Mouse (Mus musculus) forebrain, embryonic 12.5 days (tissue): ENCODE measurements at regions not wholly inside any gene's neighbourhood (a gene's known extent, or its start where the extent isn't known, plus 50 kb on each side); places are given as distances from the start of the nearest gene placed in this dataset.

Experiments
- ATAC-seq: fragments of 200-750 bp; cut with Nextera tagmentation; 2 replicates; pipeline ENCODE4 v1.8.0; 2017; ENCODE audit warnings: moderate TSS enrichment; ENCODE audit not compliant: low FRiP score
- H3K27ac ChIP-seq: fragments of 300-500 bp; sonication (generic); 2 replicates; pipeline ENCODE4 v1.5.1; 2016; ENCODE audit warnings: mild to moderate bottlenecking
- H3K27me3 ChIP-seq: fragments of 300-500 bp; sonication (generic); 2 replicates; pipeline ENCODE4 v1.6.1; 2016; ENCODE audit warnings: mild to moderate bottlenecking
- H3K36me3 ChIP-seq: fragments of 300-500 bp; sonication (generic); replicated peaks from 2 replicates; pipeline ENCODE4 v1.6.1; 2016; ENCODE audit warnings: mild to moderate bottlenecking
- H3K4me1 ChIP-seq: fragments of 300-500 bp; sonication (generic); 2 replicates; pipeline ENCODE4 v1.6.1; 2016
- H3K4me2 ChIP-seq: fragments of 300-500 bp; sonication (generic); 2 replicates; pipeline ENCODE4 v1.6.1; 2016; ENCODE audit warnings: mild to moderate bottlenecking, moderate library complexity
- H3K4me3 ChIP-seq: fragments of 300-500 bp; sonication (generic); replicated peaks from 2 replicates; pipeline ENCODE4 v1.5.1; 2016; ENCODE audit warnings: mild to moderate bottlenecking
- H3K9ac ChIP-seq: fragments of 300-500 bp; sonication (generic); 2 replicates; pipeline ENCODE4 v1.6.1; 2016; ENCODE audit warnings: mild to moderate bottlenecking
- H3K9me3 ChIP-seq: fragments of 300-500 bp; sonication (generic); 2 replicates; pipeline ENCODE4 v1.6.1; 2016
- WGBS: fragments of 180-500 bp; shearing (Covaris S2); methylation state at CpG from one replicate; pipeline ENCODE4 v1.1.7; 2016; 5-methylcytosine and 5-hydroxymethylcytosine counted together

- no peak overlapping the region for H3K9ac ChIP-seq
- no peak overlapping the region for H3K4me3 ChIP-seq
- H3K27me3 ChIP-seq: peaks cover 29% of the 10 kb centered on the region
- H3K4me1 ChIP-seq: no peaks in the 10 kb centered on the region; the same call in 1 of the 2 replicates
- no peaks in the 10 kb centered on the region for H3K9me3 ChIP-seq
- H3K27ac ChIP-seq: no peak overlapping the region
- H3K4me2 ChIP-seq: no peak overlapping the region
- WGBS: 58% methylated on average over 4 of the region's 4 CpGs
- no peak for ATAC-seq
- no peaks in the 10 kb centered on the region for H3K36me3 ChIP-seq
Measured at GRCm38 (mm10) chr5:111789904-111790303, 56.2 kb downstream of the Gm26897 start.

GRCm38 (mm10) chr5:111790527-111790926 is 56.8 kb downstream of the Gm26897 start:
- no peaks in the 10 kb centered on the region for H3K9me3 ChIP-seq
- peaks cover 30% of the 10 kb centered on the region for H3K27me3 ChIP-seq
- H3K4me2 ChIP-seq: no peak overlapping the region
- WGBS: 74% methylated on average over 9 of the region's 9 CpGs
- no peaks in the 10 kb centered on the region; the same call in 1 of the 2 replicates for H3K4me1 ChIP-seq
- ATAC-seq: no peak
- H3K27ac ChIP-seq: no peak overlapping the region
- H3K4me3 ChIP-seq: no peak overlapping the region
- H3K36me3 ChIP-seq: no peaks in the 10 kb centered on the region
- H3K9ac ChIP-seq: no peak overlapping the region

GRCm38 (mm10) chr5:111791089-111791561 is 57.4 kb downstream of the Gm26897 start:
- WGBS: 88% methylated on average over 5 of the region's 5 CpGs
- H3K27ac ChIP-seq: no peak overlapping the region
- no peak overlapping the region for H3K4me2 ChIP-seq
- peaks cover 33% of the 10 kb centered on the region for H3K27me3 ChIP-seq
- H3K4me1 ChIP-seq: no peaks in the 10 kb centered on the region; the same call in 1 of the 2 replicates
- ATAC-seq: no peak
- H3K9me3 ChIP-seq: no peaks in the 10 kb centered on the region
- no peak overlapping the region for H3K9ac ChIP-seq
- no peaks in the 10 kb centered on the region for H3K36me3 ChIP-seq
- H3K4me3 ChIP-seq: no peak overlapping the region

- Histone ChIP-seq H3K4me3 (no peak overlapping the region), H3K27ac (no peak overlapping the region), H3K36me3 (no peaks in the 10 kb centered on the region), H3K4me1 (no peaks in the 10 kb centered on the region; the same call in 1 of the 2 replicates), H3K4me2 (no peak overlapping the region), H3K9ac (no peak overlapping the region), H3K27me3 (peaks cover 34% of the 10 kb centered on the region), H3K9me3 (no peaks in the 10 kb centered on the region)
- no peak for ATAC-seq
- 89% methylated on average over 14 of the region's 14 CpGs for WGBS
Measured at GRCm38 (mm10) chr5:111792746-111793145, 59.0 kb downstream of the Gm26897 start.

- Histone ChIP-seq H3K4me2 (no peak overlapping the region), H3K4me3 (no peak overlapping the region), H3K9me3 (no peaks in the 10 kb centered on the region), H3K27me3 (peaks cover 32% of the 10 kb centered on the region), H3K9ac (no peak overlapping the region), H3K4me1 (no peaks in the 10 kb centered on the region; the same call in 1 of the 2 replicates), H3K27ac (no peak overlapping the region), H3K36me3 (no peaks in the 10 kb centered on the region)
- 85% methylated on average over 4 of the region's 4 CpGs for WGBS
- ATAC-seq: no peak
Measured at GRCm38 (mm10) chr5:111793178-111793577, 59.5 kb downstream of the Gm26897 start.

GRCm38 (mm10) chr5:111796889-111797288 is 63.2 kb downstream of the Gm26897 start:
- Histone ChIP-seq H3K4me2 (no peak overlapping the region), H3K4me1 (peaks cover 9% of the 10 kb centered on the region), H3K36me3 (no peaks in the 10 kb centered on the region), H3K27ac (no peak overlapping the region), H3K9me3 (no peaks in the 10 kb centered on the region), H3K9ac (no peak overlapping the region), H3K27me3 (peaks cover 25% of the 10 kb centered on the region), H3K4me3 (no peak overlapping the region)
- no peak for ATAC-seq
- WGBS: 71% methylated on average over 5 of the region's 5 CpGs

GRCm38 (mm10) chr5:111799700-111800311 is 66.1 kb downstream of the Gm26897 start:
- ATAC-seq: no peak
- no peak overlapping the region for H3K4me2 ChIP-seq
- peaks cover 8% of the 10 kb centered on the region; the same call in 1 of the 2 replicates for H3K27me3 ChIP-seq
- peaks cover 9% of the 10 kb centered on the region for H3K4me1 ChIP-seq
- H3K9ac ChIP-seq: no peak overlapping the region
- no peaks in the 10 kb centered on the region for H3K9me3 ChIP-seq
- H3K27ac ChIP-seq: peak overlapping the region; percentile 36
- 53% methylated on average over 15 of the region's 15 CpGs for WGBS
- H3K36me3 ChIP-seq: no peaks in the 10 kb centered on the region
- no peak overlapping the region for H3K4me3 ChIP-seq

GRCm38 (mm10) chr5:111800511-111800910 is 66.8 kb downstream of the Gm26897 start:
- no peak overlapping the region for H3K27ac ChIP-seq
- H3K4me3 ChIP-seq: no peak overlapping the region
- no peaks in the 10 kb centered on the region for H3K36me3 ChIP-seq
- no peak overlapping the region for H3K9ac ChIP-seq
- peaks cover 7% of the 10 kb centered on the region; the same call in 1 of the 2 replicates for H3K27me3 ChIP-seq
- WGBS: 88% methylated on average over 11 of the region's 11 CpGs
- no peak overlapping the region for H3K4me2 ChIP-seq
- no peak for ATAC-seq
- no peaks in the 10 kb centered on the region for H3K9me3 ChIP-seq
- peaks cover 9% of the 10 kb centered on the region for H3K4me1 ChIP-seq

- Histone ChIP-seq H3K27me3 (peaks cover 5% of the 10 kb centered on the region; the same call in 1 of the 2 replicates), H3K9ac (no peak overlapping the region), H3K4me2 (no peak overlapping the region), H3K9me3 (no peaks in the 10 kb centered on the region), H3K36me3 (no peaks in the 10 kb centered on the region), H3K27ac (no peak overlapping the region), H3K4me3 (no peak overlapping the region), H3K4me1 (peaks cover 9% of the 10 kb centered on the region)
- WGBS: 79% methylated on average over 2 of the region's 2 CpGs
- ATAC-seq: no peak
Measured at GRCm38 (mm10) chr5:111801051-111801450, 67.3 kb downstream of the Gm26897 start.

- Histone ChIP-seq H3K27me3 (no peaks in the 10 kb centered on the region), H3K36me3 (no peaks in the 10 kb centered on the region), H3K4me3 (no peak overlapping the region), H3K9me3 (no peaks in the 10 kb centered on the region), H3K4me1 (peaks cover 22% of the 10 kb centered on the region), H3K4me2 (no peak overlapping the region), H3K27ac (no peak overlapping the region), H3K9ac (no peak overlapping the region)
- no peak for ATAC-seq
- WGBS: 72% methylated on average over 6 of the region's 6 CpGs
Measured at GRCm38 (mm10) chr5:111804542-111804941, 70.8 kb downstream of the Gm26897 start.

GRCm38 (mm10) chr5:111805150-111805549 is 71.4 kb downstream of the Gm26897 start:
- H3K4me2 ChIP-seq: no peak overlapping the region
- WGBS: 71% methylated on average over 7 of the region's 7 CpGs
- no peak for ATAC-seq
- peaks cover 16% of the 10 kb centered on the region for H3K4me1 ChIP-seq
- H3K27ac ChIP-seq: no peak overlapping the region
- no peak overlapping the region for H3K9ac ChIP-seq
- H3K9me3 ChIP-seq: no peaks in the 10 kb centered on the region
- no peaks in the 10 kb centered on the region for H3K36me3 ChIP-seq
- H3K27me3 ChIP-seq: no peaks in the 10 kb centered on the region
- H3K4me3 ChIP-seq: no peak overlapping the region

- H3K36me3 ChIP-seq: no peaks in the 10 kb centered on the region
- H3K4me2 ChIP-seq: no peak overlapping the region
- ATAC-seq: no peak
- no peaks in the 10 kb centered on the region for H3K9me3 ChIP-seq
- WGBS: 74% methylated on average over 17 of the region's 17 CpGs
- no peak overlapping the region for H3K27ac ChIP-seq
- H3K27me3 ChIP-seq: no peaks in the 10 kb centered on the region
- no peak overlapping the region for H3K9ac ChIP-seq
- no peak overlapping the region for H3K4me3 ChIP-seq
- H3K4me1 ChIP-seq: peaks cover 22% of the 10 kb centered on the region
Measured at GRCm38 (mm10) chr5:111805761-111806191, 72.1 kb downstream of the Gm26897 start.
